9 mouse cellular contexts compared by ENCODE assay signal in genomic region chr14:99579271-99579759, GRCm38 (mm10).
DNase-seq lines count a peak whose midpoint lies in the region; ATAC-seq lines count a peak whose summit lies in the region.
"Had no signal": no experiment of that assay in that cellular context is flagged by ENCODE, and none has a peak within 500 bp of the region (broad histone marks: within the 10 kb centered on the region; RNA-seq: fewer than 3 reads in every experiment).

No protein-coding gene starts in this region.

- peak overlapping the region; percentile 53 for H3K4me2 ChIP-seq in embryonic facial prominence, embryonic 15.5 days (replicated peaks)

- H3K27me3 ChIP-seq in embryonic facial prominence, embryonic 15.5 days: no peaks in the 10 kb centered on the region

- 29% methylated on average over 10 of the region's 10 CpGs for WGBS in embryonic facial prominence, embryonic 15.5 days

- no peak for DNase-seq in frontal cortex, postnatal 14 days (ENCODE audit: low spot score in 2 of 2)
- peak; percentile 34 for DNase-seq in left cerebral cortex, adult 11 months (ENCODE audit: low spot score)
- DNase-seq in left cerebral cortex, adult 18-20 months (ENCODE audit: low spot score in 2 of 2): no peak
- peak; percentile 22 for DNase-seq in lung, postnatal 10 days
- no peak for DNase-seq in adrenal gland, adult (ENCODE audit: inconsistent age in 2 of 2, low spot score in 1 of 2)
- DNase-seq in adipocyte (ENCODE audit: low spot score): no peak
- DNase-seq: heart, postnatal 36 days had no signal

- no peak overlapping the region for H3K9ac ChIP-seq in embryonic facial prominence, embryonic 15.5 days

- H3K4me1 ChIP-seq in embryonic facial prominence, embryonic 15.5 days: peaks cover 17% of the 10 kb centered on the region

- no peaks in the 10 kb centered on the region for H3K9me3 ChIP-seq in embryonic facial prominence, embryonic 15.5 days (replicated peaks)

- ATAC-seq in frontal cortex, adult (ENCODE audit: low TSS enrichment): peak; percentile 44
- peak; percentile 80 for ATAC-seq in embryonic facial prominence, embryonic 15.5 days (ENCODE audit: insufficient number of reproducible peaks, low FRiP score, low TSS enrichment, low read depth)

- peak overlapping the region; percentile 35; the same call in 1 of the 2 replicates for H3K4me3 ChIP-seq in embryonic facial prominence, embryonic 15.5 days (replicated peaks)

- H3K27ac ChIP-seq in embryonic facial prominence, embryonic 15.5 days (replicated peaks): peak overlapping the region; percentile 88

- no peaks in the 10 kb centered on the region for H3K36me3 ChIP-seq in embryonic facial prominence, embryonic 15.5 days

Comparison
In these comparisons a context has a peak if more than half of its experiments do, and no peak if none do; other contexts are left out.
1. DNase-seq: peak in left cerebral cortex, adult 11 months (single experiment) and lung, postnatal 10 days (single experiment); none in frontal cortex, postnatal 14 days (0 of 2), left cerebral cortex, adult 18-20 months (0 of 2), adrenal gland, adult (0 of 2) and adipocyte (single experiment).